Mouse (Mus musculus) myocyte (in vitro differentiated cells): Measurements from ENCODE around the gene Szrd1.

Experiments
- CEBPB ChIP-seq: IDR thresholded peaks from 2 replicates; pipeline ENCODE4 v1.6.1; 2011; ENCODE audit warnings: mild to moderate bottlenecking, moderate library complexity; ENCODE audit not compliant: poor library complexity, insufficient read depth, severe bottlenecking
- MAX ChIP-seq: IDR thresholded peaks from one replicate; pipeline ENCODE4 v1.6.1; 2011; ENCODE audit warnings: low read depth, mild to moderate bottlenecking, control low read depth
- MYOD1 ChIP-seq, 3 experiments: IDR thresholded peaks; one replicate each; pipeline ENCODE4 v1.6.1; 2011; ENCODE audit warnings: control low read depth in 2 of 3, low read depth in 2 of 3, mild to moderate bottlenecking in 2 of 3, moderate library complexity in 1 of 3; ENCODE audit not compliant: insufficient read length in 2 of 3, control insufficient read depth in 1 of 3
- MYOG ChIP-seq, 3 experiments: IDR thresholded peaks; one replicate each; pipeline ENCODE4 v1.6.1; 2011; ENCODE audit warnings: control low read depth in 2 of 3, low read depth in 2 of 3, mild to moderate bottlenecking in 2 of 3; ENCODE audit not compliant: insufficient read length in 2 of 3, control insufficient read depth in 1 of 3, insufficient read depth in 1 of 3
- POLR2A ChIP-seq: IDR thresholded peaks from one replicate; pipeline ENCODE4 v1.6.1; 2011; ENCODE audit warnings: low read depth, mild to moderate bottlenecking, control low read depth, moderate library complexity; ENCODE audit not compliant: insufficient read length
- POLR2AphosphoS2 ChIP-seq: IDR thresholded peaks from one replicate; pipeline ENCODE4 v1.6.1; 2011; ENCODE audit warnings: low read depth, control low read depth; ENCODE audit not compliant: insufficient read length
- REST ChIP-seq: IDR thresholded peaks from one replicate; pipeline ENCODE4 v1.6.1; 2011; ENCODE audit warnings: mild to moderate bottlenecking, control low read depth, moderate library complexity; ENCODE audit not compliant: insufficient read depth, insufficient read length
- SRF ChIP-seq: IDR thresholded peaks from one replicate; pipeline ENCODE4 v1.6.1; 2011; ENCODE audit warnings: low read depth; ENCODE audit not compliant: control insufficient read depth, insufficient read length
- TCF12 ChIP-seq: IDR thresholded peaks from one replicate; pipeline ENCODE4 v1.6.1; 2011; ENCODE audit warnings: mild to moderate bottlenecking, control low read depth; ENCODE audit not compliant: poor library complexity, insufficient read depth, severe bottlenecking
- USF1 ChIP-seq: IDR thresholded peaks from one replicate; pipeline ENCODE4 v1.6.1; 2011; ENCODE audit warnings: low read depth, mild to moderate bottlenecking, control low read depth, moderate library complexity

DNA sequence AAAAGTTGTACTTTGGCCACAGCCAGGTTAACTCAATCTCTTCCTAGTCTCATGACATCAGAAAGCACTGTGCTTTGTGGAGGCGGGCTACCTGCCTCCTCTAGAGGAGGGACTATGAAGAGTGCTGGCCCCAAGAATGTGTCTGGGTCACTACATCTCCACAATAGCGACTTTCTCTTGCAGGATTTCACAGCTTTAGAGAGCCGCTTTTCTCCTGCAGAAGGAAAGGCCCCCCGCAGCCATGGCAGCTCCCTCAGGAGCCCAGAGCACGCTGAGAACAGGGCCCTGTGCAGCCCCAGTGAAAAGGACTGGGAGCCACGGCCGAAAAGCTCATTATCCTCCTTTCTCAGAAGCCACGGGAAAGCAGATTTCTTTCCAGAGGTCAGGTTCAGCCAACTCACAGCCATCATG lies 5.5 kb downstream of the Szrd1 start:
- TF ChIP-seq REST (no peak), USF1 (no peak), POLR2A (no peak), POLR2AphosphoS2 (no peak), MAX (no peak), SRF (no peak), MYOG (IDR thresholded peaks at IDR 0.05; ENCODE audit: control insufficient read depth in 1 of 3, insufficient read depth in 1 of 3, insufficient read length in 2 of 3, low read depth in 2 of 3) (no peak), CEBPB (no peak), MYOD1 (IDR thresholded peaks at IDR 0.05; ENCODE audit: control insufficient read depth in 1 of 3, insufficient read length in 2 of 3, low read depth in 2 of 3) (no peak), TCF12 (no peak)
